Mouse (Mus musculus) lung, postnatal 25 days (tissue): Measurements from ENCODE around the gene Nfic.
"Not testable (repeated sequence)": the region's sequence is repeated elsewhere in the genome, so short reads cannot be mapped to it uniquely, and the experiment has no call there.

ENCODE experiments used
- DNase-seq: peaks from one replicate; pipeline ENCODE4 v3.0.0; 2022; ENCODE audit warnings: low spot score

Nfic gene

GRCm38 (mm10) chr10:81459399-81459798 is 4.0 kb upstream of the Nfic start:
- DNase-seq: no peak

GRCm38 (mm10) chr10:81458267-81458666 is 2.8 kb upstream of the Nfic start:
- DNase-seq: no peak

GRCm38 (mm10) chr10:81457624-81458023 is 2.2 kb upstream of the Nfic start:
- DNase-seq: no peak

GRCm38 (mm10) chr10:81456983-81457563 is 1.6 kb upstream of the Nfic start:
- DNase-seq: no peak

- DNase-seq: no peak
These were observed 1.3 kb downstream of the Nfic start for GRCm38 (mm10) chr10:81454106-81454505.

GRCm38 (mm10) chr10:81452947-81453288 is 2.5 kb downstream of the Nfic start:
- DNase-seq: no peak

GRCm38 (mm10) chr10:81452237-81452946 is 3.0 kb downstream of the Nfic start:
- DNase-seq: no peak

- no peak for DNase-seq
These were observed 4.1 kb downstream of the Nfic start for GRCm38 (mm10) chr10:81451365-81451745.

- no peak for DNase-seq
These were observed 4.6 kb downstream of the Nfic start for GRCm38 (mm10) chr10:81450641-81451364.

GRCm38 (mm10) chr10:81450140-81450539 is 5.3 kb downstream of the Nfic start:
- DNase-seq: peak; percentile 84

- not testable (repeated sequence) for DNase-seq
These were observed 9.9 kb downstream of the Nfic start for GRCm38 (mm10) chr10:81445516-81445915.

GRCm38 (mm10) chr10:81441019-81441418 is 14.4 kb downstream of the Nfic start:
- DNase-seq: no peak

GRCm38 (mm10) chr10:81435436-81435835 is 20.0 kb downstream of the Nfic start:
- peak; percentile 82 for DNase-seq

GRCm38 (mm10) chr10:81434361-81435263 is 20.8 kb downstream of the Nfic start:
- no peak for DNase-seq

GRCm38 (mm10) chr10:81433541-81434289 is 21.7 kb downstream of the Nfic start:
- peak; percentile 84 for DNase-seq

- peak; percentile 98 for DNase-seq
These were observed 22.6 kb downstream of the Nfic start for GRCm38 (mm10) chr10:81432868-81433262.

GRCm38 (mm10) chr10:81432169-81432867 is 23.1 kb downstream of the Nfic start:
- no peak for DNase-seq

- no peak for DNase-seq
These were observed 23.8 kb downstream of the Nfic start for GRCm38 (mm10) chr10:81431526-81432168.

GRCm38 (mm10) chr10:81430831-81431525 is 24.5 kb downstream of the Nfic start:
- DNase-seq: no peak
